Mouse (Mus musculus) forebrain, embryonic 13.5 days (tissue): Measurements from ENCODE around the gene Saa1. TPM values are rescaled to one million over a fixed set of nuclear protein-coding genes. Genes with fewer than 3 reads are reported as not detected.
"Not testable (repeated sequence)": the region's sequence is repeated elsewhere in the genome, so short reads cannot be mapped to it uniquely, and the experiment has no call there.

Experiments
- ATAC-seq: fragments of 200-750 bp; cut with Nextera tagmentation; 2 replicates; pipeline ENCODE4 v1.8.0; 2017
- H3K27ac ChIP-seq: fragments of 300-500 bp; sonication (generic); 2 replicates; pipeline ENCODE4 v1.5.1; 2015; ENCODE audit warnings: inconsistent platforms, mild to moderate bottlenecking, moderate library complexity
- H3K27me3 ChIP-seq: fragments of 300-500 bp; sonication (generic); 2 replicates; pipeline ENCODE4 v1.6.1; 2015; ENCODE audit warnings: mild to moderate bottlenecking, inconsistent platforms
- H3K36me3 ChIP-seq: fragments of 300-500 bp; sonication (generic); 2 replicates; pipeline ENCODE4 v1.6.1; 2015; ENCODE audit warnings: mild to moderate bottlenecking, inconsistent platforms; ENCODE audit not compliant: poor library complexity, severe bottlenecking
- H3K4me1 ChIP-seq: fragments of 300-500 bp; sonication (generic); 2 replicates; pipeline ENCODE4 v1.6.1; 2015; ENCODE audit warnings: inconsistent platforms
- H3K4me2 ChIP-seq: fragments of 300-500 bp; sonication (generic); 2 replicates; pipeline ENCODE4 v1.6.1; 2015; ENCODE audit warnings: inconsistent platforms, mild to moderate bottlenecking, moderate library complexity
- H3K4me3 ChIP-seq: fragments of 300-500 bp; sonication (generic); 2 replicates; pipeline ENCODE4 v1.5.1; 2015; ENCODE audit warnings: mild to moderate bottlenecking, inconsistent platforms
- H3K9ac ChIP-seq: fragments of 300-500 bp; sonication (generic); 2 replicates; pipeline ENCODE4 v1.6.1; 2015; ENCODE audit warnings: mild to moderate bottlenecking, inconsistent platforms
- H3K9me3 ChIP-seq: fragments of 300-500 bp; sonication (generic); replicated peaks from 2 replicates; pipeline ENCODE4 v1.6.1; 2016; ENCODE audit warnings: inconsistent platforms
- WGBS: fragments of 180-500 bp; shearing (Covaris S2); methylation state at CpG from one replicate; pipeline ENCODE4 v1.1.7; 2015; 5-methylcytosine and 5-hydroxymethylcytosine counted together
- polyA plus RNA-seq: library from polyadenylated mRNA; unstranded; fragments of >200 nt; fragmentation: Nextera tagmentation; extraction: Ambion mirVana; gene quantifications from 2 replicates; pipeline ENCODE4 v1.2.1, GENCODE M21; 2015

Saa1 gene
- not detected in 2 replicates for polyA plus RNA-seq

- H3K4me2 ChIP-seq, result not testable (repeated sequence)
Measured at GRCm38 (mm10) chr7:46742880-46743279, at the start of gene Saa1. Saa1 (minus strand) TSS chr7:46742980.

GRCm38 (mm10) chr7:46789177-46789849, 46.5 kb upstream of the Saa1 start:
- ATAC-seq, result no peak
- no peaks in the 10 kb centered on the region for H3K27me3 ChIP-seq
- H3K9me3 ChIP-seq, result no peaks in the 10 kb centered on the region
- 90% methylated on average over 5 of the region's 5 CpGs for WGBS
- H3K36me3 ChIP-seq, result peaks cover 52% of the 10 kb centered on the region
- no peak overlapping the region for H3K4me3 ChIP-seq
- no peak overlapping the region for H3K27ac ChIP-seq
- no peak overlapping the region for H3K4me2 ChIP-seq
- no peak overlapping the region for H3K9ac ChIP-seq
- H3K4me1 ChIP-seq, result peaks cover 6% of the 10 kb centered on the region

More at GRCm38 (mm10) chr7:46742880-46743279, at the start of gene Saa1:
- ATAC-seq, H3K9ac ChIP-seq, H3K27ac ChIP-seq, H3K4me1 ChIP-seq, H3K9me3 ChIP-seq, H3K4me3 ChIP-seq, H3K27me3 ChIP-seq, H3K36me3 ChIP-seq: not testable (repeated sequence)
- 83% methylated on average over 3 of the region's 3 CpGs for WGBS

- Histone ChIP-seq H3K9me3 (no peaks in the 10 kb centered on the region), H3K9ac (no peak overlapping the region), H3K27me3 (no peaks in the 10 kb centered on the region), H3K4me3 (no peak overlapping the region), H3K36me3 (peaks cover 86% of the 10 kb centered on the region), H3K4me1 (no peaks in the 10 kb centered on the region), H3K4me2 (no peak overlapping the region), H3K27ac (no peak overlapping the region)
- WGBS, result 66% methylated on average over 4 of the region's 4 CpGs
- ATAC-seq, result no peak
Measured at GRCm38 (mm10) chr7:46770706-46771105, 27.9 kb upstream of the Saa1 start.

GRCm38 (mm10) chr7:46768451-46768850, 25.7 kb upstream of the Saa1 start:
- whole genome bisulfite sequencing, result 96% methylated on average over 7 of the region's 7 CpGs

GRCm38 (mm10) chr7:46767371-46767770, 24.6 kb upstream of the Saa1 start:
- Histone ChIP-seq H3K9ac (no peak overlapping the region), H3K27me3 (no peaks in the 10 kb centered on the region), H3K36me3 (peaks cover 85% of the 10 kb centered on the region), H3K27ac (no peak overlapping the region), H3K4me2 (no peak overlapping the region), H3K4me1 (no peaks in the 10 kb centered on the region), H3K9me3 (no peaks in the 10 kb centered on the region), H3K4me3 (no peak overlapping the region)
- ATAC-seq, result no peak

More at GRCm38 (mm10) chr7:46768451-46768850, 25.7 kb upstream of the Saa1 start:
- no peak overlapping the region for H3K27ac ChIP-seq
- H3K36me3 ChIP-seq, result peaks cover 84% of the 10 kb centered on the region
- ATAC-seq, result no peak
- H3K9me3 ChIP-seq, result no peaks in the 10 kb centered on the region
- H3K4me3 ChIP-seq, result no peak overlapping the region
- H3K9ac ChIP-seq, result no peak overlapping the region
- no peaks in the 10 kb centered on the region for H3K4me1 ChIP-seq
- H3K4me2 ChIP-seq, result no peak overlapping the region
- no peaks in the 10 kb centered on the region for H3K27me3 ChIP-seq

- 65% methylated on average over 8 of the region's 8 CpGs for WGBS
- no peaks in the 10 kb centered on the region for H3K4me1 ChIP-seq
- H3K4me3 ChIP-seq, result no peak overlapping the region
- no peak for ATAC-seq
- H3K27me3 ChIP-seq, result no peaks in the 10 kb centered on the region
- no peak overlapping the region for H3K27ac ChIP-seq
- H3K9ac ChIP-seq, result no peak overlapping the region
- H3K4me2 ChIP-seq, result no peak overlapping the region
- H3K36me3 ChIP-seq, result peaks cover 93% of the 10 kb centered on the region
- no peaks in the 10 kb centered on the region for H3K9me3 ChIP-seq
Measured at GRCm38 (mm10) chr7:46764672-46765071, 21.9 kb upstream of the Saa1 start.

GRCm38 (mm10) chr7:46762601-46763000, 19.8 kb upstream of the Saa1 start:
- peaks cover 86% of the 10 kb centered on the region for H3K36me3 ChIP-seq
- WGBS, result 94% methylated on average over 5 of the region's 5 CpGs
- ATAC-seq, result no peak

GRCm38 (mm10) chr7:46761049-46761795, 18.4 kb upstream of the Saa1 start:
- Histone ChIP-seq H3K36me3 (peaks cover 74% of the 10 kb centered on the region), H3K9me3 (no peaks in the 10 kb centered on the region)
- 75% methylated on average over 11 of the region's 11 CpGs for WGBS

More at GRCm38 (mm10) chr7:46762601-46763000, 19.8 kb upstream of the Saa1 start:
- no peak overlapping the region for H3K4me2 ChIP-seq
- H3K9ac ChIP-seq, result no peak overlapping the region
- H3K4me1 ChIP-seq, result no peaks in the 10 kb centered on the region
- H3K4me3 ChIP-seq, result no peak overlapping the region
- no peak overlapping the region for H3K27ac ChIP-seq
- no peaks in the 10 kb centered on the region for H3K27me3 ChIP-seq
- H3K9me3 ChIP-seq, result no peaks in the 10 kb centered on the region

GRCm38 (mm10) chr7:46751490-46751889, 8.7 kb upstream of the Saa1 start, which contains the start of gene Saa2:
Saa2 (plus strand) TSS chr7:46751790.
- Histone ChIP-seq H3K27me3 (no peaks in the 10 kb centered on the region), H3K4me2 (no peak within 1 kb of the TSS), H3K4me3 (no peak within 1 kb of the TSS), H3K9me3 (no peaks in the 10 kb centered on the region), H3K36me3 (no peaks in the 10 kb centered on the region), H3K27ac (no peak within 1 kb of the TSS), H3K4me1 (no peaks in the 10 kb centered on the region), H3K9ac (no peak within 1 kb of the TSS)
- WGBS, result 85% methylated on average over 3 of the region's 3 CpGs
- no peak for ATAC-seq

More at GRCm38 (mm10) chr7:46761049-46761795, 18.4 kb upstream of the Saa1 start:
- Histone ChIP-seq H3K27me3 (no peaks in the 10 kb centered on the region), H3K4me1 (no peaks in the 10 kb centered on the region), H3K4me3 (no peak overlapping the region), H3K4me2 (no peak overlapping the region), H3K27ac (no peak overlapping the region), H3K9ac (no peak overlapping the region)
- ATAC-seq, result no peak

GRCm38 (mm10) chr7:46748459-46748858, 5.7 kb upstream of the Saa1 start:
- 39% methylated on average over 3 of the region's 3 CpGs for WGBS
- H3K27ac ChIP-seq, result no peak overlapping the region
- no peak for ATAC-seq
- no peaks in the 10 kb centered on the region for H3K4me1 ChIP-seq
- H3K4me2 ChIP-seq, result no peak overlapping the region
- no peaks in the 10 kb centered on the region for H3K36me3 ChIP-seq
- H3K9ac ChIP-seq, result no peak overlapping the region
- H3K4me3 ChIP-seq, result no peak overlapping the region
- H3K9me3 ChIP-seq, result no peaks in the 10 kb centered on the region
- no peaks in the 10 kb centered on the region for H3K27me3 ChIP-seq

GRCm38 (mm10) chr7:46746381-46746780, 3.6 kb upstream of the Saa1 start:
- no peak for ATAC-seq
- Histone ChIP-seq H3K4me3 (no peak overlapping the region), H3K36me3 (no peaks in the 10 kb centered on the region), H3K27me3 (no peaks in the 10 kb centered on the region), H3K9ac (no peak overlapping the region), H3K9me3 (no peaks in the 10 kb centered on the region), H3K4me1 (no peaks in the 10 kb centered on the region), H3K4me2 (no peak overlapping the region), H3K27ac (no peak overlapping the region)
- WGBS, result 90% methylated on average over 7 of the region's 7 CpGs

GRCm38 (mm10) chr7:46745816-46746215, 3.0 kb upstream of the Saa1 start:
- no peak for ATAC-seq
- H3K4me1 ChIP-seq, result no peaks in the 10 kb centered on the region
- H3K4me3 ChIP-seq, result no peak overlapping the region
- no peak overlapping the region for H3K9ac ChIP-seq
- no peak overlapping the region for H3K4me2 ChIP-seq
- no peak overlapping the region for H3K27ac ChIP-seq
- no peaks in the 10 kb centered on the region for H3K27me3 ChIP-seq
- H3K9me3 ChIP-seq, result no peaks in the 10 kb centered on the region
- 88% methylated on average over 3 of the region's 3 CpGs for WGBS
- no peaks in the 10 kb centered on the region for H3K36me3 ChIP-seq
